Mouse (Mus musculus): ENCODE results near the gene Unc5b. TPM values are rescaled to one million over a fixed set of nuclear protein-coding genes. Genes with fewer than 3 reads are reported as not detected.

Unc5b gene
- polyA plus RNA-seq, 1 experiment from 2014 or later, result 1.3 TPM

DNA sequence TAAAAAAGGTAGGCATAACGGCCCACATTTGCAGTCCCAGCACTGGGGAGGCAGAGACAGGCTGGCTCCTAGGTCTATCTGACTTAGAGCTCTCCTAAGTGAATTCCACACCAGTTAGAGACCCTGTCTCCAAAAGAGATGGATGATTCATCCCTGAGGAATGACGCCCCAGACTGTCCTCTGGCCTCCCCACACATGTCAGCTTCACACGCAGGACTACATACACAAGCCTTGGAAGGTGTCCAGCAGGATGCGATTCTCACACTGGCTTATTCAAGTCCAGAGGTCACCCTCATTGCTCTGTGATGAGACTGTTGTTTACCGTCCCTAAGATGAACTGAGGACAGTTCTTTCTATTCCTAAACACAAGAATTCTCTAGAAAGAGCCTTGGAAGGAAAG is 12.2 kb downstream of the Unc5b start:
- Histone ChIP-seq H3K27ac (no peak overlapping the region), H3K27me3 (replicated peaks) (peaks cover 33% of the 10 kb centered on the region), H3K4me3 (no peak overlapping the region), H3K9me3 (replicated peaks) (no peaks in the 10 kb centered on the region), H3K4me2 (no peak overlapping the region), H3K36me3 (no peaks in the 10 kb centered on the region), H3K4me1 (peaks cover 40% of the 10 kb centered on the region), H3K9ac (no peak overlapping the region)
- no peak for ATAC-seq
- 59% methylated on average over 5 of the region's 5 CpGs for WGBS (ENCODE audit: insufficient replicate concordance)

DNA sequence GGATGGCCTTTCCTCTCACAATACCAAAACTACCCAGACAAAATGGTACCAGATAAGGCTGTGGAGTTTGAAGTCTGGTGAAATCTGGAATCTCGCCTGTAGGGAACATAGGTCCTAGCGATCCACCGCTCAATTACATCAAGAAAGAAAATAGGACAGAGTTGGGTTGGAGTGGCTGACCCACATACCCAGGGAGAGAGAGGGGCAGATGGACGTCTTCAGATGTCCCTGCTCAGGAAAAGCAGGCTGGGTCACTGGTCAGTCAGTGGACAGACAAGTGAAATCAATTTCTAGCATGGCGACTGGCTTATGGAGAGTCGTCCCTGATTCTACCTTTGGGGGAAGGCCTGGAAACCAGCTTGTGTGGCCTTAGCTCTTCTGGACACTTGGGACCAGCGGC is 12.7 kb downstream of the Unc5b start:
- ATAC-seq, result no peak
- no peaks in the 10 kb centered on the region for H3K36me3 ChIP-seq
- H3K27ac ChIP-seq, result no peak overlapping the region
- H3K4me1 ChIP-seq, result peaks cover 38% of the 10 kb centered on the region
- no peak overlapping the region for H3K4me2 ChIP-seq
- WGBS (ENCODE audit: insufficient replicate concordance), result 68% methylated on average over 7 of the region's 7 CpGs
- no peak overlapping the region for H3K9ac ChIP-seq
- H3K27me3 ChIP-seq (replicated peaks), result peaks cover 38% of the 10 kb centered on the region
- H3K4me3 ChIP-seq, result no peak overlapping the region
- no peaks in the 10 kb centered on the region for H3K9me3 ChIP-seq (replicated peaks)

DNA sequence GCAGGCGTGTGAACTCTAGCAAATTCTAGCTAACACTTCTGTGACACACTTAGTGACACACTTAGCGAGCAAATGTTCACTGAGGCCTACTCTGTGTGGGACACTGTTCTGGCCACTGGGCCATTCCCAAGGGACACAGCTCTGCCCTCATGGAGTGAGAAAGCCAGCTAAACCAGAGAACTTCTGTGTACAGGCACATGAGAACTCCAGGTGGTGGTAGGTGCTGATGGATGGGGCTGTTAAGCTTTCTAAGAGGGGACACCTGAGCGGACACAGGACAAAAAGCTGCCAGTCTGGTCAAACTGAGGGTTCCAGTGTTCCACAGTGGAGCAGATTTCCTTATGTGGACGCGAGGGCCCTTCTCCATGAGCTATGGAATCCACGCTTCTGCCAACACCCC is 13.5 kb downstream of the Unc5b start:
- H3K9ac ChIP-seq, result no peak overlapping the region
- no peaks in the 10 kb centered on the region for H3K36me3 ChIP-seq
- peaks cover 39% of the 10 kb centered on the region for H3K4me1 ChIP-seq
- H3K4me3 ChIP-seq, result no peak overlapping the region
- ATAC-seq, result no peak
- no peak overlapping the region for H3K27ac ChIP-seq
- 60% methylated on average over 6 of the region's 6 CpGs for WGBS (ENCODE audit: insufficient replicate concordance)
- H3K4me2 ChIP-seq, result no peak overlapping the region
- H3K9me3 ChIP-seq (replicated peaks), result no peaks in the 10 kb centered on the region
- peaks cover 40% of the 10 kb centered on the region for H3K27me3 ChIP-seq (replicated peaks)

DNA sequence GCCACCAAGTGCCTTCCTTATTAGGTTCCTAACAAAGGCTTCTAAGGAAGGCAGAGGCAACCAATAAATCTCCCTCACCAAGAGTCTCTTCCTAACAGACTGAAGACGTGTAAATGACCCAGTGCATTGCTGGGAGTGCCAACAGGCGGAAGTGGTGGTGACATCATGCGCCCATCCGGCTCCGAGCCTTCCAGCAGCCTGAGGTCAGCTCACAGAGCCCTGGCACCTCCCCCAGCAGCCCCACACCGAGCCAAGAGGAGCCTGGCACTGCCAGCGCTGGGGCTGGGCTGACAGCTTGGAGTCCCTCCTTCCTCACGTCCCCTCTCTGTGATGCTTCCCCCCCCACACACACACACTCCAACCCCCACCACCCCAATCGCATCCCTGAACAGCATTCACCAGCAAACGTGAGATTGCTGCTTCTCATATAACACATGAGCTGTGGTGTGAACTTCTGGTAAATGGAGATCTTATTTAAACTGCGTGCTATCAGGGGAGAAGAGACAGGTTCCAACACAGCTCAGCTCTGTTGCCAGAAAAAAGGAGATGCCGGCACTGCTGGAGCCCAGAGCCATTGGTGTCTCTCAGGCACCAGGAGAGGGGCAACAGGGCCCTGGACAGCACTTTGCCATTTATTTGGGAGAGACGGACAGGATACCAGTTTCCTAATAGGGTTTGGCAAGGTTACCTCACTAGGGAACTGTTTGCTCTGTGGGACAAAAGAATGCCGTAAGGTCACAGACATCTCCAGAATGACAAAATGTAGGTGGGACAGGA is 14.3 kb downstream of the Unc5b start:
- ATAC-seq, result no peak
- Histone ChIP-seq H3K9ac (no peak overlapping the region), H3K27me3 (replicated peaks) (peaks cover 41% of the 10 kb centered on the region), H3K27ac (peak overlapping the region; percentile 20; the same call in 1 of the 2 replicates), H3K4me3 (no peak overlapping the region), H3K36me3 (no peaks in the 10 kb centered on the region), H3K4me2 (no peak overlapping the region), H3K9me3 (replicated peaks) (no peaks in the 10 kb centered on the region), H3K4me1 (peaks cover 43% of the 10 kb centered on the region)
- WGBS (ENCODE audit: insufficient replicate concordance), result 22% methylated on average over 14 of the region's 14 CpGs

DNA sequence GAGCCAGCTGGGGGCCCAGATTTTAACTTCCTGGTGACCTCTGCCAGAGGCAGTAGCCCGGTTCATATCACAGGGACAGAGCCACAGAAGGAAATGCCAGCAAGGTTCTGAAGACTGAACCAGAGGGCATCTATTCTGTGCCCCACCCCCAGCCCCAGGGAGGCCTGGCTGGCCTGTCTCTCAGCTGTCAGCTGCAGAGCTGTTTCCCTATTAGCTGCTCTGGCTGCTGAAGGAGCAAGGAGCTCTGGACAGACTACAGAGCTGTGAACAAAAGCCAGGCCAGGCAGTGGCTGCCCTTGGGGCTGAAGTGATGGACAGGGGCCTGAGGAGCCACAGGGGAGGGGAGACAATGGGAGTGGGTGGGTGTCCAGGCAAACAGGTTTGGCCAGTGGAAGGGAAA is 15.5 kb downstream of the Unc5b start:
- Histone ChIP-seq H3K36me3 (no peaks in the 10 kb centered on the region), H3K27me3 (replicated peaks) (peaks cover 51% of the 10 kb centered on the region), H3K4me1 (peaks cover 50% of the 10 kb centered on the region), H3K4me2 (no peak overlapping the region), H3K9me3 (replicated peaks) (no peaks in the 10 kb centered on the region), H3K4me3 (no peak overlapping the region), H3K27ac (0 out of 2 replicates have a peak overlapping the region, but pooled peaks have one; percentile 71), H3K9ac (no peak overlapping the region)
- 9% methylated on average over 1 of the region's 1 CpGs for WGBS (ENCODE audit: insufficient replicate concordance)
- no peak for ATAC-seq

DNA sequence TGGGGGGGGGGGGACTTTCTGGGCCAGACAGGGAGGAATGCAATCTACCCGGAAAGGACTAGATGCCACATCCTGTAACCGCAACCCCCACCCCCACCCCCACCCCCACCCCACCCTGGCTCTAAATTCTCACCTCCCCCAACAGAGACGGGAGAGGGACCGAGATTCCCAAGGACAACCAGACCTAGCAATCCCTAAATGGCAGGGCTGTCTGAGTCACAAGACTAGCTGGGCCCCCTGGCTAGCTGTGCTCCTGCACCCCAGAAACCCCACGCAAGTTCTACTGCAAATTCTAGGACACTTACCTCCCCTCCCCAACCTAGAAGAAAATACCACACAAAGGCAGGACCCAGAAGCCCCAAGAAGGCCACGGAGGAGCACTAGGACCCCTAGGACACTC is 16.3 kb downstream of the Unc5b start:
- H3K9ac ChIP-seq, result no peak overlapping the region
- peak overlapping the region; percentile 71 for H3K27ac ChIP-seq
- no peaks in the 10 kb centered on the region for H3K36me3 ChIP-seq
- peaks cover 57% of the 10 kb centered on the region for H3K27me3 ChIP-seq (replicated peaks)
- no peaks in the 10 kb centered on the region for H3K9me3 ChIP-seq (replicated peaks)
- 5% methylated on average over 5 of the region's 6 CpGs for WGBS (ENCODE audit: insufficient replicate concordance)
- ATAC-seq, result no peak
- H3K4me2 ChIP-seq, result no peak overlapping the region
- H3K4me3 ChIP-seq, result no peak overlapping the region
- peaks cover 50% of the 10 kb centered on the region for H3K4me1 ChIP-seq

DNA sequence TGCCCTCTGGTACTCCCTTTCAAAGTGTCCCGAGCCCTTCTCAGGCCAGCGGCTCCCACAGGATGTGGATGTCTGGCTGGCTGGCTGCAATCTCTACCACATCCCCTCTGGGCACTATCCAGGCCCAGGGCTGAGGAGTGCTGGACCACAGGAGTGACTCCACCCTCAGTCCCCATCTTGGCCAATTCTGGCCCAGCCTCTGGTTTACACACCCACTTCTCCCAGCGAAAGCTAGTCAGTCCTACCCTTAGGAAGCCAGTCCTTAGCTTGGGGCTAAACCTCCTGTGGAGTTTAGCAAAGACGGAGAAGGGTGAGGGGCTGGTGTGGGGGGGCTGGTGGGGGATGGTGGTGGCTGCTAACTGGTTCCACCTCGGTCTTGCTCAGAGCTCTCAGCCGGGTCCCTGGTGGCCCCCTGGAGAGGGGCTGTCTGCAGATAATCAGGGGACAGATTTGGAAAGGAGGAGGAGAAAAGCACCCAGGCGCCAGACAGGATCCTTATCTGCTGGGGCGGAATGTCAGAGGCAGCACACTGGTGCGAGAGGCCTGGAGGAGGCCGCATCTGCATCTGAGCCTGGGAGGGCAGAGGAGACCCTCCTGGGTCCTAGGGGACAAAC is 16.8 kb downstream of the Unc5b start:
- no peaks in the 10 kb centered on the region for H3K9me3 ChIP-seq (replicated peaks)
- H3K36me3 ChIP-seq, result no peaks in the 10 kb centered on the region
- peak overlapping the region; percentile 71 for H3K27ac ChIP-seq
- peaks cover 62% of the 10 kb centered on the region for H3K27me3 ChIP-seq (replicated peaks)
- H3K9ac ChIP-seq, result no peak overlapping the region
- H3K4me1 ChIP-seq, result peaks cover 50% of the 10 kb centered on the region
- 7% methylated on average over 10 of the region's 10 CpGs for WGBS (ENCODE audit: insufficient replicate concordance)
- H3K4me2 ChIP-seq, result no peak overlapping the region
- ATAC-seq, result peak; percentile 56
- H3K4me3 ChIP-seq, result no peak overlapping the region

DNA sequence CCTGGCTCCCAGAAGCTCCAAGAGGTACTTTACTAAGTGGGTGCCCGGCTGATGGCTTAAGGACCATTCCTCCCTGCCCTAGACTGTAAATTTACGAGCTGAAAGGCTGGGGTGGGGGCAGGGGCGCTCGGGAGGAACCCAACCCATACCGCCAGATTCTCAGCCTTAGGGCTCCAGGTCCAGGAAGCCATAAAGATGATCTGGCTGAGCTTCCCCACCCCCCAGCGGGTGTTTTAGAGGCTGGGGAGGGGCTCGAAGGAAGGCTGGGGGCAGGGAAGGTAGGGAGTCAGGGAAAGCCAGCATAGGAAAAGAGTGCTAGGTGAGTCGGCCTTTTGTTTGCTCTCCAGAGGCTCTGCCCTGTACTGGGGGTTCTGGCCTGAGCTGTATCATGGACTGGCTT is 17.8 kb downstream of the Unc5b start:
- Histone ChIP-seq H3K36me3 (no peaks in the 10 kb centered on the region), H3K4me2 (no peak overlapping the region), H3K4me3 (no peak overlapping the region), H3K27ac (peak overlapping the region; percentile 71; the same call in 1 of the 2 replicates), H3K4me1 (peaks cover 51% of the 10 kb centered on the region), H3K27me3 (replicated peaks) (peaks cover 68% of the 10 kb centered on the region), H3K9ac (no peak overlapping the region), H3K9me3 (replicated peaks) (no peaks in the 10 kb centered on the region)
- WGBS (ENCODE audit: insufficient replicate concordance), result 2% methylated on average over 8 of the region's 8 CpGs
- ATAC-seq, result no peak

DNA sequence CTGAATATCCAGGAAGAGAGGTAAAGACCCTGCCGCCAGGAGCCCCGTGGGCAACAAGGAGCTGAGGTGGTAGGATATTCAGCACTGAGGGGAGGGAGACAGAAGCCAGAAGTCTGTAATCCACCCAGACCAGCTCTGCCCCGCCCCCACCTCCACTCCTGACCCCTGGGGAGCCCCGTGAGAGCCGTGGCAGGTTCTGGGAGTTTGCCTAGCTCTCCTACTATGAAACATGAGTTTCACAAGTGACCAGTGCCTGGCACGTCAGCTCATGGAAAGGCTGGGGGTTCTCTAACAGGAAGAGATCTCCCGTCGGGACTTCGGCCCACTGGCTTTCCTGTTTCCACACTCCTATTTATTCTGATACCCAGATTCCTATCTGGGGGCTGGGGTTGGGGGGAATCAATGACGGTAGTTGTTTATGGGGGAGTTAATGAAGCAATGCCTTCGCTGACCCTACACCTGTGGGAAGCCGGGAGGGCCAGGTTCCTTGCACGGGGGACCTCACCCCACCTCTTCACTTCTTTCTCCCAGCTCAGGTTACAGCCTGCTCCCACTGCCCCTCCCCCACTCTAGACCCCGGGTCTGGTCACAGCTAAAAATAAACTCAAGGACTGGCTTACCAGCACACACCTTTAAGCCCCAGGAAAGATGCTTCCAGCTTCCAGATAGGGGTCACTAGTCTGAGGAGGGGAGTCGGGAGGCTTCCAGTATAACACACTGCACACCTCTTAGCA is 19.4 kb downstream of the Unc5b start:
- Histone ChIP-seq H3K27ac (no peak overlapping the region), H3K9ac (no peak overlapping the region), H3K4me3 (no peak overlapping the region), H3K27me3 (replicated peaks) (peaks cover 85% of the 10 kb centered on the region), H3K4me2 (no peak overlapping the region; the same call in 1 of the 2 replicates), H3K4me1 (peaks cover 56% of the 10 kb centered on the region), H3K9me3 (replicated peaks) (no peaks in the 10 kb centered on the region), H3K36me3 (no peaks in the 10 kb centered on the region)
- ATAC-seq, result no peak
- WGBS (ENCODE audit: insufficient replicate concordance), result 5% methylated on average over 15 of the region's 15 CpGs

DNA sequence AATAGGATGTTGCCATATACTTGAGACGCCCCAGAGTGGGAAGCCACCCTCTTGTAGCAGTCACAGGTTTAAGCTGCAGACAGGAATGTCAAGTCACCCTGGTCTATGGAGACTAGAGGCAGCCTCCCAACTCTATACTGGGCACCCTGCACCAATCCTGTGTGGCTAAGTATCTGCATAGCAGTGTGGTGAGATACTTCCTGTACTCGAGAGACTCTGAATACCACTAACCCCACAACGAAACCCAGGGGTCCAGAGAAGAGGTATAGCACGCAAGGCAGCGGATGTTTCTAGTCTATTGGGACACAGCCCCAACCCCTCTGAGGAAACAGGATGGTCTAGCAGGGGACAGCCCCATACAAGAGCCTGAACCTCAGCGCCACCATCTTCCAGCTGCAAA is 22.9 kb downstream of the Unc5b start:
- Histone ChIP-seq H3K36me3 (no peaks in the 10 kb centered on the region), H3K4me1 (peaks cover 25% of the 10 kb centered on the region), H3K9ac (no peak overlapping the region), H3K9me3 (replicated peaks) (no peaks in the 10 kb centered on the region), H3K4me2 (no peak overlapping the region), H3K4me3 (no peak overlapping the region), H3K27ac (no peak overlapping the region), H3K27me3 (replicated peaks) (peaks cover 81% of the 10 kb centered on the region)
- ATAC-seq, result 0 out of 2 replicates have a peak, but pooled peaks have one; percentile 19
- WGBS (ENCODE audit: insufficient replicate concordance), result 25% methylated on average over 6 of the region's 6 CpGs

DNA sequence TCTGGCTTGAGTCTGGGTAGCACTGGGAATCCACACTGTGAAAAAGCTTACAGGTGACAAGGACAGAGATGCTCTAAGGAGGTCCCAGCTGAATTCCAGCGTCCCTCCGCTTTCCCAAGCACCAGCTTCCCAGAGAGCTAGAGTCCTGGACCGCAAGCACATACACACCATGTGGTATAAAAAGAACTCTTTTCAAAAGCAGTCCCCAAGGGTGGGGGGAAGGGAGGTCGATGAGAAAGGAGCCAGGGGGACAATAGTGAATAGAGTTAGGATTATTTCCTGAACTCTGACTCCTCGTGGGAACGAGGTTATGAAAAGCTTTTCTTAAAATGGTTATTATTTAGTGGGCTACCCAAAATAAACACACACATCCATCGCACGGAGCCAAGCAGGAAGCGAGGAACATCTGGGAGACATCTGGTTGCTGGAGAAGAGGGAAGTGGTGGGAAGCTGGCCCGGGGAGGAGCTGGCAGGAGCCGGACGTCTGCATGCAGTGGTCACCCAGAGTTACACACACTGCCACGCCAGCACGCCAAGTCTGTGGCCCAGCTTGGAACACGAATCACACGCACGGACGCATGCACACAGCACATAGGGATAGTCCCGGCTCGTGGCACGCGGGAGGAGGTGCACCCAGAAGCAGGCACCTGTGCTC is 23.7 kb downstream of the Unc5b start:
- no peak for ATAC-seq
- H3K36me3 ChIP-seq, result no peaks in the 10 kb centered on the region
- peak overlapping the region; percentile 25; the same call in 1 of the 2 replicates for H3K27ac ChIP-seq
- H3K4me1 ChIP-seq, result peaks cover 24% of the 10 kb centered on the region
- H3K9me3 ChIP-seq (replicated peaks), result no peaks in the 10 kb centered on the region
- no peak overlapping the region for H3K4me2 ChIP-seq
- H3K9ac ChIP-seq, result no peak overlapping the region
- peaks cover 81% of the 10 kb centered on the region for H3K27me3 ChIP-seq (replicated peaks)
- WGBS (ENCODE audit: insufficient replicate concordance), result 25% methylated on average over 22 of the region's 22 CpGs
- no peak overlapping the region for H3K4me3 ChIP-seq

DNA sequence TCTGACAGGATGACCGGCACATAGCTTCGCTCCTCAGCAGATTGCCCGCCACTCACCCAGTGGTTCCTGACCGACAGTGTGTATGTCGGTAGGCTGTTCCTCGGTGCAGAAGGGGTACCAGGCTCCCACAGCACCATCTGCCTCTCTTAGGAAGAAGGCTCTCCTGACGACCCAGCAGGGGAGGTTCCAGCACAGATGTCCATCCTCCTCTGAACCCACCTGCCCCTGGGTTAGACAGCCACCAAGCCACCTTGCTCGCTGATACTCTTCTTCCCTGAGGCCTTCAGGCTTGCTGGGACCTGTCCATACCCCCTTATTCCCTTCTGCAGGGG is 25.2 kb downstream of the Unc5b start:
- H3K27ac ChIP-seq, result no peak overlapping the region

More for the DNA sequence above, 25.2 kb downstream of the Unc5b start:
- 66% methylated on average over 8 of the region's 8 CpGs for WGBS (ENCODE audit: insufficient replicate concordance)
- no peaks in the 10 kb centered on the region for H3K36me3 ChIP-seq
- peaks cover 13% of the 10 kb centered on the region for H3K4me1 ChIP-seq
- no peak overlapping the region for H3K4me2 ChIP-seq
- no peak overlapping the region for H3K4me3 ChIP-seq
- H3K27me3 ChIP-seq (replicated peaks), result peaks cover 81% of the 10 kb centered on the region
- no peaks in the 10 kb centered on the region for H3K9me3 ChIP-seq (replicated peaks)
- H3K9ac ChIP-seq, result no peak overlapping the region
- ATAC-seq, result no peak

Data from liver, embryonic 12.5 days (tissue).